Mouse (Mus musculus) kidney, embryonic 16.5 days (tissue): ENCODE data around the gene Ppp1cc. TPM values are rescaled to one million over a fixed set of nuclear protein-coding genes. Genes with fewer than 3 reads are reported as not detected.
A peak's percentile ranks its signal among the peaks of the same experiment; 100 is the strongest.

Experiments used
- ATAC-seq: fragments of 200-750 bp; cut with Nextera tagmentation; 2 replicates; pipeline ENCODE4 v1.8.0; 2017; ENCODE audit warnings: moderate TSS enrichment; ENCODE audit not compliant: low FRiP score, low TSS enrichment
- H3K27ac ChIP-seq: fragments of 300-500 bp; sonication (generic); 2 replicates; pipeline ENCODE4 v1.5.1; 2014; ENCODE audit warnings: low read length
- H3K27me3 ChIP-seq: fragments of 300-500 bp; sonication (generic); 2 replicates; pipeline ENCODE4 v1.6.1; 2014; ENCODE audit warnings: low read length, control low read depth, mixed read lengths; ENCODE audit not compliant: insufficient read depth
- H3K36me3 ChIP-seq: fragments of 300-500 bp; sonication (generic); 2 replicates; pipeline ENCODE4 v1.6.1; 2014; ENCODE audit warnings: low read length, control low read depth, mixed read lengths; ENCODE audit not compliant: insufficient read depth
- H3K4me1 ChIP-seq: fragments of 300-500 bp; sonication (generic); 2 replicates; pipeline ENCODE4 v1.6.1; 2014; ENCODE audit warnings: low read length, control low read depth, mixed read lengths; ENCODE audit not compliant: insufficient read depth
- H3K4me2 ChIP-seq: fragments of 300-500 bp; sonication (generic); replicated peaks from 2 replicates; pipeline ENCODE4 v1.6.1; 2014; ENCODE audit warnings: low read depth, low read length
- H3K4me3 ChIP-seq: fragments of 300-500 bp; sonication (generic); 2 replicates; pipeline ENCODE4 v1.5.1; 2014; ENCODE audit warnings: mild to moderate bottlenecking, low read length
- H3K9ac ChIP-seq: fragments of 300-500 bp; sonication (generic); replicated peaks from 2 replicates; pipeline ENCODE4 v1.6.1; 2014; ENCODE audit warnings: low read length
- H3K9me3 ChIP-seq: fragments of 300-500 bp; sonication (generic); 2 replicates; pipeline ENCODE4 v1.6.1; 2016; ENCODE audit warnings: low read length, control low read depth
- WGBS: fragments of 180-500 bp; shearing (Covaris S2); extraction: QIAGEN DNeasy Blood & Tissue Kit; methylation state at CpG from one replicate; pipeline ENCODE4 v1.1.7; 2014; 5-methylcytosine and 5-hydroxymethylcytosine counted together
- polyA plus RNA-seq: library from polyadenylated mRNA; unstranded; fragments of >200 nt; fragmentation: Nextera tagmentation; extraction: Ambion mirVana; gene quantifications from 2 replicates; pipeline ENCODE4 v1.2.1, GENCODE M21; 2015

Gene Ppp1cc
- polyA plus RNA-seq, 1 experiment from 2014 or later = 277 TPM

DNA sequence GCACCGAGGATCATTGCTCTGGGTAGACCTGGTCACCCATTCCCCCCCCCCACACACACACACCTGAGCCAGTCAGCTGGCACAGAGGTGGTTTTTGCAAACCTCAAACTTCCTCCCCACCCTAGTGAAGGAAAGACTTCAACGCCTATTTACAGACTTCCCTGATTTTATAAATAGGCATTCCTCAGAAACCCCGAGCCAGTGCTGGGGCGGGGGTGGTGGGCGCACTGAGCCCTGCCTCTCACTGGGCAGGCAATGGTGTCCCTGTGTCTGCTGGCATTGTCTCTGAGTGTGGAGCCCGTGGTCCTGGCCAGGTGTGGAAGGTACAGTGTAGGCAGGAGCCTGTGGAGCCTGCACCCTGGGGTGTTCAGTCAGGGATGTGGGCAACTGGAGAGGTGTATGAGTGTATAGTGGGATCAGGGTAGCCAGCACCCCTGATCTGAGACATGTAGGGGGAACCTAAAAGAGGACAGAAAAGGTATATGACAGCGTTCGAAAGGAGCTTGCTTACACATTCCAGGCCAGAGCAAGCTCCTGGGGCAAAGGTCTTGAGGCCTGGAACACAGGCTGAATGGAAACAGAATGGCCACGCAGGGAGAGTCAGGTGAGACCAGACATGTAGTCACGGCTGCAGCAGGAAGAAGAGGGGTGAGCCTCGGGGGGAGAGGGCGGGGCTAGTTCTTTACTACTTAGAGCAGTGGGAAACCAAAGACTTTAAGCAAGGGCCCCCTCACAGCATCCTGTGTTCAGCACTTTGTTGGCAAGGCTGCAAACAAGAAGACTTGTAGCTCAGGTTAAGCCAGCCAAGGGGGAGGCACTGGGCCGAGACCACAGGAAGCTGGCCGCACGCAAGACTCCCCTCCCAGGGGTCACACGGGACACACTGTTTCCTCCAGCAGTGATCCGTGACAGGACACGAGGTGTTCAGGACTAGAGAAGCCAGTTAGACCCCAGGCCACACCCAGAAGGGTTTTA, 61.9 kb downstream of the Ppp1cc start:
- peak overlapping the region; percentile 15; the same call in 1 of the 2 replicates for H3K9ac ChIP-seq
- WGBS = 34% methylated on average over 18 of the region's 18 CpGs
- peak overlapping the region; percentile 41 for H3K27ac ChIP-seq
- no peak overlapping the region for H3K4me3 ChIP-seq
- H3K4me2 ChIP-seq = no peak overlapping the region
- H3K36me3 ChIP-seq = 0 out of 2 replicates have a peak, but pooled peaks cover 2% of the 10 kb centered on the region
- ATAC-seq = peak; percentile 83
- no peaks in the 10 kb centered on the region for H3K27me3 ChIP-seq
- peaks cover 35% of the 10 kb centered on the region for H3K4me1 ChIP-seq
- no peaks in the 10 kb centered on the region for H3K9me3 ChIP-seq

DNA sequence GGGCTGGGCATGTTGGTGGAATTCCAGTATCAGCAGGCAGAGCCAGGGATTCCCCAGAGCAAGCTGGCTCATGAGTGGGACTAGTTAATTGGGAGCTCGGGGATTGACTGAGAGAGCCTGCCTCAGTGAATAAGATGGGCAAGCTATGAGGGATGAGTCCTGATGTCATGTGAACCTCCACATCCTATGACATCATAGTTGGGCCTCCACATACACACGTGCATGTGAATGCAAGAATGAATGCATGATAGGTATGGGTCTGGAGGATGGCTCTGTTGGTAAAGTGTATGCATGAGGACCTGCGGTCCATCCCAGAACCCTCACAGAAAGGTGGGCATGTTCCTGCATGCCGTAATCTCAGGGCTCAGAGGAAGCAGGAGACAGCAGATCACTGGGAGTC, 63.0 kb downstream of the Ppp1cc start:
- ATAC-seq = no peak
- 92% methylated on average over 4 of the region's 4 CpGs for WGBS
- no peak overlapping the region for H3K4me2 ChIP-seq
- H3K9me3 ChIP-seq = no peaks in the 10 kb centered on the region
- H3K27ac ChIP-seq = peak overlapping the region; percentile 41
- H3K4me1 ChIP-seq = peaks cover 35% of the 10 kb centered on the region
- no peak overlapping the region for H3K9ac ChIP-seq
- no peak overlapping the region for H3K4me3 ChIP-seq
- H3K27me3 ChIP-seq = no peaks in the 10 kb centered on the region
- 0 out of 2 replicates have a peak, but pooled peaks cover 2% of the 10 kb centered on the region for H3K36me3 ChIP-seq

DNA sequence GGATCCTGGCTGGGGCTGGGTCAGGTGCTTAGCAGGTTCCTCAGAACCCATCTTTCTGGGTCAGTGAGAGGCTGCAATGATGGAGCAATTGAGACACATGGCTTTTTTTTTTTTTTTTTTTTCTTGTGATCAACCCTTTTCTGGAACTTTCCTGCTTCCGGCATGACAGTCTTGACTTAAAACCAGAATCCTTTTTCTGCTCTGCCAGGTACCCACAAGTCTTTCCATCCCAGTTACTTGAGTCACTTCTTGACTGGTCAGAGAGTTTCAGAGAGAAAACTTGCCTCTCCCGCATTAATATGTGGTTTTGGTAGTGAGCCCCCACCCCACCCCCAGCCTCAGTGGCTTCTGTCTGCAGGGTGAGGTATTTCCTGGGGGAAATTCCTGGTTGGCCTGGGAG, 66.2 kb downstream of the Ppp1cc start:
- no peak overlapping the region for H3K9ac ChIP-seq
- no peak overlapping the region for H3K4me2 ChIP-seq
- peaks cover 31% of the 10 kb centered on the region for H3K4me1 ChIP-seq
- peaks cover 7% of the 10 kb centered on the region; the same call in 1 of the 2 replicates for H3K9me3 ChIP-seq
- H3K4me3 ChIP-seq = no peak overlapping the region
- ATAC-seq = no peak
- H3K27ac ChIP-seq = no peak overlapping the region
- WGBS = 90% methylated on average over 2 of the region's 2 CpGs
- no peaks in the 10 kb centered on the region for H3K27me3 ChIP-seq
- peaks cover 7% of the 10 kb centered on the region for H3K36me3 ChIP-seq

Other genes starting within 250 kb of the Ppp1cc start
- gene Cux2, start 108.2 kb upstream of the Ppp1cc start, polyA plus RNA-seq = 9.0 and 9.9 TPM in 2 replicates
- gene Myl2, start 57.3 kb upstream of the Ppp1cc start, polyA plus RNA-seq = 1.7 and 2.3 TPM in 2 replicates
- gene Ccdc63, start 17.5 kb upstream of the Ppp1cc start, polyA plus RNA-seq = 0.15 TPM in 1 of 2 replicates, not detected in the other
- gene Hvcn1, start 48.5 kb downstream of the Ppp1cc start, polyA plus RNA-seq = 14.5 and 14.6 TPM in 2 replicates
- 7.9 and 8.0 TPM in 2 replicates for gene Tctn1, start 106.2 kb downstream of the Ppp1cc start, polyA plus RNA-seq
- 8.6 TPM in 2 replicates for gene Pptc7, start 126.1 kb downstream of the Ppp1cc start, polyA plus RNA-seq
- gene Rad9b, start 196.0 kb downstream of the Ppp1cc start, polyA plus RNA-seq = 11.1 and 13.8 TPM in 2 replicates
- 220 and 234 TPM in 2 replicates for gene Vps29, start 196.1 kb downstream of the Ppp1cc start, polyA plus RNA-seq
- gene Gpn3, start 213.6 kb downstream of the Ppp1cc start, polyA plus RNA-seq = 72.8 and 78.0 TPM in 2 replicates
- 60.1 and 66.0 TPM in 2 replicates for gene Fam216a, start 214.1 kb downstream of the Ppp1cc start, polyA plus RNA-seq
- 140 and 154 TPM in 2 replicates for gene Arpc3, start 233.6 kb downstream of the Ppp1cc start, polyA plus RNA-seq